ENCODE assay signal across 10 mouse cellular contexts in genomic region chr5:45639715-45640092, GRCm38 (mm10). TPM values are rescaled to one million over a fixed set of nuclear protein-coding genes. Genes with fewer than 3 reads are reported as not detected.
DNase-seq lines count a peak whose midpoint lies in the region; ATAC-seq and TF ChIP-seq lines count a peak whose summit lies in the region.
"Had no signal": no experiment of that assay in that cellular context is flagged by ENCODE, and none has a peak within 500 bp of the region (broad histone marks: within the 10 kb centered on the region; RNA-seq: fewer than 3 reads in every experiment).

No protein-coding gene starts in this region.

- no peak overlapping the region for H3K9ac ChIP-seq in heart, embryonic 11.5 days (ENCODE audit: low read depth, low read length)
- H3K9ac ChIP-seq in heart, adult 2 months (ENCODE audit: low read depth, low read length), result no peak overlapping the region
- peak overlapping the region; percentile 14 for H3K9ac ChIP-seq in ES-Bruce4 (ENCODE audit: low read depth, poor library complexity, severe bottlenecking)
- H3K9ac ChIP-seq in forebrain, embryonic 12.5 days, result peak overlapping the region; percentile 64
- H3K9ac ChIP-seq in liver, embryonic 15.5 days, result no peak overlapping the region

- H3K4me1 ChIP-seq in heart, embryonic 11.5 days (ENCODE audit: control insufficient read depth, insufficient read depth, low read length), result no peaks in the 10 kb centered on the region
- no peaks in the 10 kb centered on the region for H3K4me1 ChIP-seq in heart, adult 2 months (ENCODE audit: control insufficient read depth, insufficient read depth, low read length)
- no peaks in the 10 kb centered on the region for H3K4me1 ChIP-seq in ES-Bruce4 (ENCODE audit: control insufficient read depth, insufficient read depth, low read length)
- H3K4me1 ChIP-seq in forebrain, embryonic 12.5 days, result peaks cover 7% of the 10 kb centered on the region
- no peaks in the 10 kb centered on the region; the same call in 1 of the 2 replicates for H3K4me1 ChIP-seq in liver, embryonic 15.5 days (replicated peaks)

- DNase-seq in heart, adult 2 months, result no peak
- no peak for DNase-seq in adrenal gland, postnatal 25 days
- no peak for DNase-seq in gastrocnemius, postnatal 36 days

- H3K79me2 ChIP-seq in heart, adult 2 months (replicated peaks; ENCODE audit: control insufficient read depth, insufficient read depth, low read length), result no peaks in the 10 kb centered on the region

- WGBS in heart, embryonic 11.5 days (ENCODE audit: insufficient replicate concordance), result 3% methylated on average over 8 of the region's 8 CpGs
- 4% methylated on average over 8 of the region's 8 CpGs for WGBS in heart, adult 2 months
- 3% methylated on average over 8 of the region's 8 CpGs for WGBS in forebrain, embryonic 12.5 days
- WGBS in liver, embryonic 15.5 days (ENCODE audit: insufficient replicate concordance), result 4% methylated on average over 8 of the region's 8 CpGs

- H3K9me3 ChIP-seq in heart, embryonic 11.5 days (replicated peaks; ENCODE audit: control insufficient read depth, low read length), result no peaks in the 10 kb centered on the region
- no peaks in the 10 kb centered on the region for H3K9me3 ChIP-seq in ES-Bruce4 (replicated peaks; ENCODE audit: control insufficient read depth, insufficient read depth, low read length, poor library complexity, severe bottlenecking)
- no peaks in the 10 kb centered on the region for H3K9me3 ChIP-seq in forebrain, embryonic 12.5 days
- H3K9me3 ChIP-seq in liver, embryonic 15.5 days (replicated peaks), result no peaks in the 10 kb centered on the region

- H3K4me2 ChIP-seq in heart, embryonic 11.5 days, result peak overlapping the region; percentile 99
- peak overlapping the region; percentile 87 for H3K4me2 ChIP-seq in forebrain, embryonic 12.5 days
- H3K4me2 ChIP-seq in liver, embryonic 15.5 days, result peak overlapping the region; percentile 72

- H3K4me3 ChIP-seq in heart, embryonic 11.5 days (ENCODE audit: low read depth, low read length), result peak overlapping the region; percentile 61
- H3K4me3 ChIP-seq in heart, adult 2 months, result no peak overlapping the region; the same call in 1 of the 2 replicates
- peak overlapping the region; percentile 73 for H3K4me3 ChIP-seq in ES-Bruce4 (ENCODE audit: low read depth, low read length)
- H3K4me3 ChIP-seq in forebrain, embryonic 12.5 days (replicated peaks), result peak overlapping the region; percentile 64
- peak overlapping the region; percentile 44 for H3K4me3 ChIP-seq in liver, embryonic 15.5 days (replicated peaks)

- no peak for ATAC-seq in heart, embryonic 11.5 days (replicated peaks; ENCODE audit: insufficient number of reproducible peaks, low FRiP score, low TSS enrichment)
- ATAC-seq in forebrain, embryonic 12.5 days (ENCODE audit: low FRiP score), result peak; percentile 53
- no peak for ATAC-seq in liver, embryonic 15.5 days (ENCODE audit: insufficient read depth)
- ATAC-seq in megakaryocyte-erythroid progenitor cell, adult 5-6 weeks (replicated peaks; ENCODE audit: low FRiP score, low TSS enrichment, poor library complexity, severe bottlenecking), result no peak

- no peak for TF ChIP-seq EP300 in heart, adult 2 months (IDR thresholded peaks at IDR 0.05; ENCODE audit: insufficient read depth, low read depth, low read length)
- no peak for TF ChIP-seq EP300 in ES-Bruce4 (IDR thresholded peaks at IDR 0.05; ENCODE audit: insufficient read depth, low read depth, low read length)

- no peak overlapping the region for H3K27ac ChIP-seq in heart, embryonic 11.5 days (ENCODE audit: low read depth, low read length)
- H3K27ac ChIP-seq in heart, adult 2 months, result no peak overlapping the region
- H3K27ac ChIP-seq in ES-Bruce4 (ENCODE audit: insufficient read depth, low read length), result no peak overlapping the region
- H3K27ac ChIP-seq in forebrain, embryonic 12.5 days, result no peak overlapping the region
- no peak overlapping the region for H3K27ac ChIP-seq in liver, embryonic 15.5 days (replicated peaks)

- no peak for TF ChIP-seq CTCF in heart, adult 2 months (IDR thresholded peaks at IDR 0.05)
- no peak for TF ChIP-seq CTCF in ES-Bruce4 (IDR thresholded peaks at IDR 0.05; ENCODE audit: low read depth, low read length)

- intact Hi-C loops in heart, adult 2 months (cut with DNase I), result no loop called here
- intact Hi-C loops in gastrocnemius, postnatal 36 days (cut with DNase I), result no loop called here

- no peak for TF ChIP-seq POLR2A in heart, adult 2 months (IDR thresholded peaks at IDR 0.05; ENCODE audit: insufficient read depth, low read depth, low read length)
- TF ChIP-seq POLR2A in ES-Bruce4 (IDR thresholded peaks at IDR 0.05; ENCODE audit: insufficient read depth, low read length), result no peak

- no peaks in the 10 kb centered on the region for H3K36me3 ChIP-seq in heart, embryonic 11.5 days (ENCODE audit: control insufficient read depth, insufficient read depth, low read length)
- H3K36me3 ChIP-seq in heart, adult 2 months (ENCODE audit: control insufficient read depth, insufficient read depth, low read length), result no peaks in the 10 kb centered on the region
- no peaks in the 10 kb centered on the region for H3K36me3 ChIP-seq in ES-Bruce4 (ENCODE audit: control insufficient read depth, insufficient read depth, low read length, poor library complexity, severe bottlenecking)
- H3K36me3 ChIP-seq in forebrain, embryonic 12.5 days (replicated peaks), result no peaks in the 10 kb centered on the region
- no peaks in the 10 kb centered on the region for H3K36me3 ChIP-seq in liver, embryonic 15.5 days (replicated peaks)

- peaks cover 12% of the 10 kb centered on the region for H3K27me3 ChIP-seq in heart, embryonic 11.5 days (ENCODE audit: control insufficient read depth, insufficient read depth, low read length)
- H3K27me3 ChIP-seq in heart, adult 2 months (ENCODE audit: control insufficient read depth, insufficient read depth, low read length), result no peaks in the 10 kb centered on the region
- peaks cover 10% of the 10 kb centered on the region for H3K27me3 ChIP-seq in ES-Bruce4 (ENCODE audit: control insufficient read depth, insufficient read depth, low read length, poor library complexity, severe bottlenecking)
- peaks cover 5% of the 10 kb centered on the region for H3K27me3 ChIP-seq in forebrain, embryonic 12.5 days
- peaks cover 39% of the 10 kb centered on the region for H3K27me3 ChIP-seq in liver, embryonic 15.5 days
- H3K27me3 ChIP-seq: CH12.LX had no signal

RNA-seq across cellular contexts. Expression of gene Fam184b, which starts 0.3 kb away (rescaled TPM):
- polyA plus RNA-seq in heart, embryonic 11.5 days (2014; fragmentation: Nextera tagmentation; extraction: Ambion mirVana), result 0.06 and 0.39 TPM in 2 replicates
- under 1 TPM in 1 of 2 experiments, not detected in 1; 0.07 TPM for total RNA-seq in heart, adult 2 months (2021)
- polyA plus RNA-seq in heart, adult 2 months (2012; rRNA removed), result not detected in 2 replicates
- not detected in 2 replicates for polyA plus RNA-seq in ES-Bruce4 (2011; ENCODE audit: insufficient read depth, insufficient read length, low read depth, missing spikeins)
- polyA plus RNA-seq in forebrain, embryonic 12.5 days (2016; fragmentation: Nextera tagmentation; extraction: Ambion mirVana), result 2.8 and 4.2 TPM in 2 replicates
- 0.06 and 0.12 TPM in 2 replicates for polyA plus RNA-seq in liver, embryonic 15.5 days (2015; fragmentation: Nextera tagmentation; extraction: Ambion mirVana)
- total RNA-seq in adrenal gland, postnatal 25 days (2021), result 0.29 and 0.30 TPM in 2 replicates
- under 1 TPM; 0.18 to 0.35 TPM for total RNA-seq in gastrocnemius, postnatal 36 days (2021)
- total RNA-seq in megakaryocyte-erythroid progenitor cell, adult 5-6 weeks (2014; fragmentation: Nextera tagmentation), result not detected in 2 replicates
- not detected in 2 replicates for total RNA-seq in megakaryocyte-erythroid progenitor cell, adult 5-6 weeks (2017)
- total RNA-seq: CH12.LX had no signal
- polyA plus RNA-seq: erythroblast, embryonic 14.5 days had no signal

RNA-seq across cellular contexts. Expression of gene Ncapg, which starts 30.0 kb away (rescaled TPM):
- 39.6 and 43.1 TPM in 2 replicates for polyA plus RNA-seq in heart, embryonic 11.5 days (2014; fragmentation: Nextera tagmentation; extraction: Ambion mirVana)
- total RNA-seq in heart, adult 2 months (2021), result under 1 TPM; 0.10 to 0.16 TPM
- 0.06 TPM in 2 replicates for polyA plus RNA-seq in heart, adult 2 months (2012; rRNA removed)
- 104 and 109 TPM in 2 replicates for polyA plus RNA-seq in ES-Bruce4 (2011; ENCODE audit: insufficient read depth, insufficient read length, low read depth, missing spikeins)
- 75.3 and 80.3 TPM in 2 replicates for polyA plus RNA-seq in forebrain, embryonic 12.5 days (2016; fragmentation: Nextera tagmentation; extraction: Ambion mirVana)
- 44.5 and 47.7 TPM in 2 replicates for polyA plus RNA-seq in liver, embryonic 15.5 days (2015; fragmentation: Nextera tagmentation; extraction: Ambion mirVana)
- 3.4 and 4.7 TPM in 2 replicates for total RNA-seq in adrenal gland, postnatal 25 days (2021)
- under 1 TPM; 0.38 to 0.42 TPM for total RNA-seq in gastrocnemius, postnatal 36 days (2021)
- total RNA-seq in megakaryocyte-erythroid progenitor cell, adult 5-6 weeks (2014; fragmentation: Nextera tagmentation), result 53.1 and 57.7 TPM in 2 replicates
- total RNA-seq in megakaryocyte-erythroid progenitor cell, adult 5-6 weeks (2017), result 69.3 and 85.9 TPM in 2 replicates

Comparison
In these comparisons a context has a peak if more than half of its experiments do, and no peak if none do; other contexts are left out.
1. RNA of gene Ncapg, which starts 30.0 kb away (polyA plus RNA-seq): 104 to 109 TPM in ES-Bruce4, 75.3 to 80.3 TPM in forebrain, embryonic 12.5 days, 44.5 to 47.7 TPM in liver, embryonic 15.5 days and 39.6 to 43.1 TPM in heart, embryonic 11.5 days; 0.06 TPM in heart, adult 2 months; every median in the first group is over 10 times any median in the second.
2. H3K9ac ChIP-seq: peak in ES-Bruce4 (single experiment) and forebrain, embryonic 12.5 days (single experiment); none in heart, embryonic 11.5 days (single experiment), heart, adult 2 months (single experiment) and liver, embryonic 15.5 days (single experiment).
3. Peak in every context shown above with its lines, with median percentiles within 50 percentile points of each other: H3K4me2 ChIP-seq.